Comparison of ENCODE assay signal across 11 mouse cellular contexts in genomic region chr12:86679991-86680491, GRCm38 (mm10). TPM values are rescaled to one million over a fixed set of nuclear protein-coding genes. Genes with fewer than 3 reads are reported as not detected.
DNase-seq lines count a peak whose midpoint lies in the region; ATAC-seq and TF ChIP-seq lines count a peak whose summit lies in the region.
"Had no signal": no experiment of that assay in that cellular context is flagged by ENCODE, and none has a peak within 500 bp of the region (broad histone marks: within the 10 kb centered on the region; RNA-seq: fewer than 3 reads in every experiment).

No protein-coding gene starts in this region.

- ATAC-seq in hindbrain, embryonic 12.5 days (ENCODE audit: low FRiP score), result no peak
- no peak for ATAC-seq in midbrain, embryonic 12.5 days (ENCODE audit: low FRiP score, low read depth)
- no peak for ATAC-seq in granulocyte monocyte progenitor cell, adult 5-6 weeks (replicated peaks; ENCODE audit: poor library complexity, severe bottlenecking)

- TF ChIP-seq EP300 in heart, adult 2 months (IDR thresholded peaks at IDR 0.05; ENCODE audit: insufficient read depth, low read depth, low read length), result no peak

- H3K4me1 ChIP-seq in heart, adult 2 months (ENCODE audit: control insufficient read depth, insufficient read depth, low read length), result peaks cover 14% of the 10 kb centered on the region
- H3K4me1 ChIP-seq in brown adipose tissue, adult 24 weeks (ENCODE audit: control insufficient read depth, insufficient read depth, insufficient read length, low read length), result peaks cover 4% of the 10 kb centered on the region
- peaks cover 36% of the 10 kb centered on the region for H3K4me1 ChIP-seq in hindbrain, embryonic 12.5 days
- peaks cover 38% of the 10 kb centered on the region for H3K4me1 ChIP-seq in midbrain, embryonic 12.5 days

- peak overlapping the region; percentile 86 for H3K4me2 ChIP-seq in hindbrain, embryonic 12.5 days (replicated peaks)
- peak overlapping the region; percentile 86 for H3K4me2 ChIP-seq in midbrain, embryonic 12.5 days (replicated peaks)

- DNase-seq in heart, adult 2 months, result no peak
- DNase-seq in heart, postnatal 36 days, result no peak
- no peak for DNase-seq in urinary bladder, postnatal 36 days (ENCODE audit: low spot score in 2 of 2)
- no peak for DNase-seq in adrenal gland, postnatal 25 days
- DNase-seq: kidney, adult 11 months; right cerebral cortex, postnatal 14 days had no signal

- peak overlapping the region; percentile 96 for H3K4me3 ChIP-seq in heart, adult 2 months
- H3K4me3 ChIP-seq in brown adipose tissue, adult 24 weeks (ENCODE audit: insufficient read depth, low read depth, low read length), result peak overlapping the region; percentile 46
- H3K4me3 ChIP-seq in hindbrain, embryonic 12.5 days, result peak overlapping the region; percentile 84
- H3K4me3 ChIP-seq in midbrain, embryonic 12.5 days, result peak overlapping the region; percentile 94

- H3K27me3 ChIP-seq in heart, adult 2 months (ENCODE audit: control insufficient read depth, insufficient read depth, low read length), result no peaks in the 10 kb centered on the region
- H3K27me3 ChIP-seq in hindbrain, embryonic 12.5 days, result no peaks in the 10 kb centered on the region
- peaks cover 13% of the 10 kb centered on the region for H3K27me3 ChIP-seq in midbrain, embryonic 12.5 days

- peak overlapping the region; percentile 68 for H3K9ac ChIP-seq in heart, adult 2 months (ENCODE audit: low read depth, low read length)
- peak overlapping the region; percentile 95 for H3K9ac ChIP-seq in hindbrain, embryonic 12.5 days
- H3K9ac ChIP-seq in midbrain, embryonic 12.5 days (replicated peaks), result peak overlapping the region; percentile 97

- intact Hi-C loops in heart, adult 2 months (cut with DNase I), result no loop called here
- intact Hi-C loops in heart, postnatal 36 days (cut with DNase I), result no loop called here

- TF ChIP-seq POLR2A in heart, adult 2 months (IDR thresholded peaks at IDR 0.05; ENCODE audit: insufficient read depth, low read depth, low read length), result no peak

- H3K9me3 ChIP-seq in hindbrain, embryonic 12.5 days (replicated peaks), result no peaks in the 10 kb centered on the region
- no peaks in the 10 kb centered on the region for H3K9me3 ChIP-seq in midbrain, embryonic 12.5 days

- H3K79me2 ChIP-seq in heart, adult 2 months (replicated peaks; ENCODE audit: control insufficient read depth, insufficient read depth, low read length), result no peaks in the 10 kb centered on the region

- WGBS in heart, adult 2 months, result 18% methylated on average over 12 of the region's 12 CpGs
- 26% methylated on average over 12 of the region's 12 CpGs for WGBS in hindbrain, embryonic 12.5 days
- WGBS in midbrain, embryonic 12.5 days, result 30% methylated on average over 12 of the region's 12 CpGs

- TF ChIP-seq CTCF in heart, adult 2 months (IDR thresholded peaks at IDR 0.05), result no peak

- no peaks in the 10 kb centered on the region for H3K36me3 ChIP-seq in heart, adult 2 months (ENCODE audit: control insufficient read depth, insufficient read depth, low read length)
- peaks cover 16% of the 10 kb centered on the region for H3K36me3 ChIP-seq in hindbrain, embryonic 12.5 days
- peaks cover 16% of the 10 kb centered on the region for H3K36me3 ChIP-seq in midbrain, embryonic 12.5 days

- peak overlapping the region; percentile 91 for H3K27ac ChIP-seq in heart, adult 2 months
- H3K27ac ChIP-seq in brown adipose tissue, adult 24 weeks (replicated peaks; ENCODE audit: low read depth, low read length), result peak overlapping the region; percentile 26; the same call in 1 of the 2 replicates
- H3K27ac ChIP-seq in hindbrain, embryonic 12.5 days, result peak overlapping the region; percentile 98
- peak overlapping the region; percentile 97 for H3K27ac ChIP-seq in midbrain, embryonic 12.5 days (replicated peaks)

RNA-seq across cellular contexts. Expression of gene Vash1, which starts 1.5 kb away (rescaled TPM):
- 10 to 100 TPM; 10.0 to 14.8 TPM for total RNA-seq in heart, adult 2 months (2021)
- 6.4 and 9.3 TPM in 2 replicates for polyA plus RNA-seq in heart, adult 2 months (2012; rRNA removed)
- 10 to 100 TPM; 14.0 to 17.0 TPM for total RNA-seq in heart, postnatal 36 days (2021)
- 1.0 and 1.5 TPM in 2 replicates for polyA plus RNA-seq in brown adipose tissue, adult 24 weeks (2012; ENCODE audit: insufficient read depth, insufficient read length, missing spikeins)
- polyA plus RNA-seq in hindbrain, embryonic 12.5 days (2016; fragmentation: Nextera tagmentation; extraction: Ambion mirVana), result 34.4 and 35.3 TPM in 2 replicates
- polyA plus RNA-seq in midbrain, embryonic 12.5 days (2016; fragmentation: Nextera tagmentation; extraction: Ambion mirVana), result 33.2 and 36.3 TPM in 2 replicates
- total RNA-seq in granulocyte monocyte progenitor cell, adult 5-6 weeks (2014; fragmentation: Nextera tagmentation), result 0.41 TPM in 1 of 2 replicates, not detected in the other
- 0.21 TPM in 1 of 2 replicates, not detected in the other for total RNA-seq in granulocyte monocyte progenitor cell, adult 5-6 weeks (2017)
- total RNA-seq in adrenal gland, postnatal 25 days (2021), result 4.3 and 5.6 TPM in 2 replicates

RNA-seq across cellular contexts. Expression of gene Angel1, which starts 46.2 kb away (rescaled TPM):
- 1 to 10 TPM; 2.7 to 3.5 TPM for total RNA-seq in heart, adult 2 months (2021)
- 6.1 and 7.4 TPM in 2 replicates for polyA plus RNA-seq in heart, adult 2 months (2012; rRNA removed)
- total RNA-seq in heart, postnatal 36 days (2021), result 1 to 10 TPM; 3.2 to 4.4 TPM
- polyA plus RNA-seq in brown adipose tissue, adult 24 weeks (2012; ENCODE audit: insufficient read depth, insufficient read length, missing spikeins), result 2.2 and 2.9 TPM in 2 replicates
- 15.8 and 17.0 TPM in 2 replicates for polyA plus RNA-seq in hindbrain, embryonic 12.5 days (2016; fragmentation: Nextera tagmentation; extraction: Ambion mirVana)
- polyA plus RNA-seq in midbrain, embryonic 12.5 days (2016; fragmentation: Nextera tagmentation; extraction: Ambion mirVana), result 14.3 and 16.8 TPM in 2 replicates
- 7.2 and 9.7 TPM in 2 replicates for total RNA-seq in granulocyte monocyte progenitor cell, adult 5-6 weeks (2014; fragmentation: Nextera tagmentation)
- total RNA-seq in granulocyte monocyte progenitor cell, adult 5-6 weeks (2017), result 0.62 and 2.8 TPM in 2 replicates
- total RNA-seq in adrenal gland, postnatal 25 days (2021), result 2.1 and 3.8 TPM in 2 replicates

RNA-seq across cellular contexts. Expression of gene Lrrc74a, which starts 54.1 kb away (rescaled TPM):
- total RNA-seq in heart, adult 2 months (2021), result not detected
- not detected in 2 replicates for polyA plus RNA-seq in heart, adult 2 months (2012; rRNA removed)
- not detected for total RNA-seq in heart, postnatal 36 days (2021)
- polyA plus RNA-seq in brown adipose tissue, adult 24 weeks (2012; ENCODE audit: insufficient read depth, insufficient read length, missing spikeins), result not detected in 2 replicates
- polyA plus RNA-seq in hindbrain, embryonic 12.5 days (2016; fragmentation: Nextera tagmentation; extraction: Ambion mirVana), result not detected in 2 replicates
- not detected in 2 replicates for polyA plus RNA-seq in midbrain, embryonic 12.5 days (2016; fragmentation: Nextera tagmentation; extraction: Ambion mirVana)
- not detected in 2 replicates for total RNA-seq in granulocyte monocyte progenitor cell, adult 5-6 weeks (2014; fragmentation: Nextera tagmentation)
- total RNA-seq in granulocyte monocyte progenitor cell, adult 5-6 weeks (2017), result not detected in 2 replicates
- total RNA-seq in adrenal gland, postnatal 25 days (2021), result not detected in 2 replicates
- polyA plus RNA-seq: brain, embryonic 14.5 days had no signal

Comparison
In these comparisons a context has a peak if more than half of its experiments do, and no peak if none do; other contexts are left out.
1. H3K27ac ChIP-seq: peak in every context shown above with its lines; median percentile 98 in hindbrain, embryonic 12.5 days; 97 in midbrain, embryonic 12.5 days; 91 in heart, adult 2 months; 26 in brown adipose tissue, adult 24 weeks.
2. H3K4me3 ChIP-seq: peak in every context shown above with its lines; median percentile 96 in heart, adult 2 months; 94 in midbrain, embryonic 12.5 days; 84 in hindbrain, embryonic 12.5 days; 46 in brown adipose tissue, adult 24 weeks.